Mouse (Mus musculus) left cerebral cortex, adult 8-10 months (tissue): ENCODE data around the gene Pfn3. TPM values are rescaled to one million over a fixed set of nuclear protein-coding genes. Genes with fewer than 3 reads are reported as not detected.
A peak's percentile ranks its signal among the peaks of the same experiment; 100 is the strongest.

Experiments
- DNase-seq, 2 experiments: peaks; one replicate each; pipeline ENCODE4 v3.0.0; 2022; ENCODE audit warnings: low spot score in 2 of 2
- total RNA-seq, 4 experiments: library from RNA; stranded (reverse); gene quantifications; 2 replicates each; pipeline ENCODE4 v1.2.4; 2022

Pfn3 gene
- total RNA-seq, 4 experiments from 2014 or later: not detected

DNA sequence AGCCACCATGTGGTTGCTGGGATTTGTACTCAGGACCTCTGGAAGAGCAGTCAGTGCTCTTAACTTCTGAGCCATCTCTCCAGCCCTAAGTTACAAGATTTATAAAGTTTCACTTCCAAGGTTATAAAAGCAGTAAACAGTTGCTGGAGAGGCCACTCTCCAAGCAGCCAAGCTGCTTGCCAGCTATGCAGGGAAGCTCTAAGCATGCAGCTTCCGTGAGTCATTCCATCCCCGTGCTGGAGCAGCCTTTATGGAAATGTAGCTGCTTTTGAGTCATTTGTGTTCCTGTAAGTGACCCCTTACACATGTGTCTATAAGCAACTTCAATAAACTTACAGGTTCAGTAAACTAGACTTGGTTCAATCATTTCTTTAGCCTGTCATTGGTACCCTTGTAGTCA lies 15.5 kb upstream of the Pfn3 start:
- no peak for DNase-seq

DNA sequence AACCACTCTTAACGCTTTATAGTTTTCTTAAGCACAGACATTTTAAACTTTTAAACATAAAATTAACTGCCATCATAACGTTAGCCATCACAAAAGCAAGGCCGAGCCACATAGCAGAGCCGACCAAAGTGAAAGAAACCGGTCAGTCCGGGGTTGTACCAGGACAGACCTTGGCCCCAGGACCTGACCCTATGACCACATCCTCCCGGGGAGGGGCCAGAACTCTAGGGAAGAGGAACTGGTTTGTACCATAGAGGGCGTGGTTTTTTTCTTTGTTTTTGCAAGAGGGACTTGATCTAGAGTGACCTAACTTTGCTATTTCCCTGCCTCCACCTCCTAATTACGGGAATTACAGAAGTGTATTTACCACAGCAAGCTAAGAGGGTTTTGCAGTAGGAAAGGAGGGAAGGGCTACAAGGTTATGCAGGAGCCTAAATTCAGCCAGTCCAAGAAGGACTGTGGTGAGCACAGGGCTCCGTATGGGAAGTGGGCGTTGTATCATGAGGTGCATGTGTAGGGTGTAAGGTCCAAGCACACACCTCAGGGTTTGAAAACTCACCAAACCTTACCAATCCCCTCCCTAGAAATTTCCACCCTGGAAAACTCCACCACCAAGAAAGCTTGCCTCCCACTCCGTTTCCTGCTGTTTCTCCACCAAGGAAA lies 14.3 kb upstream of the Pfn3 start:
- DNase-seq: no peak

DNA sequence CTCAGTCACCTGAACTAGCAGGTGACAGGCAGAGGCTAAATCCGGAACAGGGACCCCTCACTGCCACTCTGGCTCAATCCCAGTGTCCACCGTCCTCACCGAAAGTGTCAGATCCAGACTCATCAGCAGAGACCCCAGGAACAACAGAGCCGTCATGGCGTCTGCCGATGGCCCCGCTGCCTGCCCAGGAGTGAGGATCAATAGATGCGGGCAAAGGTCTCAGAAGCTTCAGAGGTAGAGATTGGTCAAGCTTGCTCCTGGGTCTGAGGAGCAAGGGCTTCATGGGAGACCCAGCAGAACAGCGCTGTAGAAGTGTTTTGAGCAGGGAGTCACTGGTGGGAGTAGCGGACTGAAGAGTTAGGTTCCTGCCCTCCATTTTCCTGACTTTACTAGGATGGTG lies 11.6 kb upstream of the Pfn3 start, which contains the start of gene F12:
F12 (minus strand) TSS at position 181 of the 400 bp plus-strand sequence.
- no peak for DNase-seq

DNA sequence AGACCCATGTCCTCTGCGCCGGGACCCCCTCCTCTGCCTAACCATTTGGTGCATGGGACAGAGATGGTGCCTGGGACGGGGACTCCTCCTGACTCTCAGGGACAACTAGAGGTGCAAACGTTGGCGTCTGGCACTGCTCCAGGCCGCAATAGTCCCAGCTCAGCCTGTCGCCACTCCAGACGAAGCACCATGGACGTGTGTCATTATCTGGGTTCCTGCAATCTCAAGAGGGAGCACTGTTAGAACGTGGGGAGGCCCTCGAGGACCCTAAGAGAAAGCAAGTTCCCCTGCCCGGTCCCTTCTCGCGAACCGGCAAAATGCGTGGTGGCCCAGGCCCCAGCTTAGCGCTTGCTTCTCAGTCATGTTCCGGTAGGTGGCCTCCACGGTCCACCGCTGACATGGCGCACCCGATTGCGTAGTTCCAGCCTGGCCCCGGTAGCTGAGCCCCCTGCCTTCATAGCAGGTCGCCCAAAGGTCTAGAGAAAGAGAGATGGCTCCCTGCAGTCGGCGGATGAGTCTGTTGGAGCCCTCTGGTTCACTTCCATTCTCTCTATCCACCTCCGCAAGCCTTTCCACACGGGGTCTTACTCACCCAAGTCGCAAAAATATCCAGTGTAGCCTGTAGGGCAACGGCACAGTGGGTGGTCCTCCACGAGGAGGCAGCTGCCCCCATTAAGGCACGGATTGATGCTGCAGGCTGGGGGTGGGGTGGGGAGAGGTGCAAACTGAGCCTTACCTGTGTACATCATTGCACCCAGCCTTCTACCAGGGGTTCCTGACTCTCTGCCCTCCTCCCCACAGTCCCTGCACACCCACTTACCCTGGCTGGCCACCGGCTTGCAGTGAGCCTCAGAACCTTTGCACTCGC lies 6.1 kb upstream of the Pfn3 start:
- DNase-seq: peak; percentile 30 to 51

DNA sequence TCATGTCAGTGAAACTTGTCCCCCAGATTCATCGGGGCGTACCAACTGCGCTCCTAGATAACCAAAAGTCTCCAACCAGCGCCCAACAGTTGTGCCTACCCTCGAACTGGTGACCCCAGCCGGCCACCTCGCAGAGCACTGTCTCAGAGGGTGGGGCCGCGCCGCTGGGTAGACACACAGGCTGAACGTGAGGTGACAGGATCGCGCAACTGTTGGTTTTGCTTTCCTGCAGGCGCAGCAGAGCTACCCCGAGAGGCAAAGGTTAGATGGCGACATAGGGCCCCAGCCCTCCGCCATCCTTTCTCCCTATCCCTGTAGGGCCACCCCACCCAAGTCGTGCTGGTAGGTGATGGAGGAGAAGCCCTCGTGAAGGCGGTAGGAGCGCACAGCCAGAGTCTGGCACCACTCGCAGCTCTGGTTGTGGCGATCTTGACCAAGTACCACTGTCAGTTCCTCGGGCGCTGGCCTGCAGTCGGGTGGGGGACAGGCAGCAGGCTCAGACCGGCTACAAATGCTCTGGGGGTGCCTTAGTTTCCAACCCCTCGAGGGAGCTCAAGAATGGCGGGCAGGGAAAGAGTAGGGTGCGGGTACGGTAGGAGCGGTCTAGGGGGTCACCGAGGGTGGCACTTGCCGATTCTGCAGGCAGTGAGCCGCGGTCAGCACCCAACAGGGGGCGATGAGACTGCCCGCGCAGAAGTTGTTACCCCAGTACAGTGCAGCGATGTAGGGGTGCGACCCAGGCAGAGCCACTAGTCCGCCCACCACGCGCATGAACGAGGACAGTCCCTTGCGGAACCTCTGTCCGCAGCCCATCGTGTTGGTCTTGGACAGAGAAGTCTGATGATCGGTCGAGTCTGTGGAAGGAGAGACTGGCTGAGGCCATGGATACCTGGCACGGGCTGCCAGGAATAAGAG lies 5.2 kb upstream of the Pfn3 start:
- no peak for DNase-seq

DNA sequence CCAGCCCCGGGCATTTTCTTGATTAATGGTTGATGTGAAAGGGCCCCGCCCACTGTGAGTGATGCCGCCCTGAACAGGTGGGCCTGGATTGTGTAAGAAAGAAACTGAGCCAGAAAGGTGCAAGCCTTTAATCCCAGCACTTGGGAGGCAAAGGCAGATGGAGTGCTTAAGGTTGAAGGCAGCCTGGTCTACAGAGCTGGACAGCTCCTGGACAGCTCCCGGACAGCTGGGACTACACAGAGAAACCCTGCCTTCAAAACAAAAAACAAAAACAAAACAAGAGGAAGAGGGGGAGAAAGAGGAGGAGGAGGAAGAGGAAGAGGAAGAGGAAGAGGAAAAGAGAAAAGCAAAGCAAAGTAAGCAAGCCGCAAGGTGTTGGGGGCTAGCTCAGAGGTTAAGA lies 4.1 kb upstream of the Pfn3 start:
- DNase-seq: no peak

DNA sequence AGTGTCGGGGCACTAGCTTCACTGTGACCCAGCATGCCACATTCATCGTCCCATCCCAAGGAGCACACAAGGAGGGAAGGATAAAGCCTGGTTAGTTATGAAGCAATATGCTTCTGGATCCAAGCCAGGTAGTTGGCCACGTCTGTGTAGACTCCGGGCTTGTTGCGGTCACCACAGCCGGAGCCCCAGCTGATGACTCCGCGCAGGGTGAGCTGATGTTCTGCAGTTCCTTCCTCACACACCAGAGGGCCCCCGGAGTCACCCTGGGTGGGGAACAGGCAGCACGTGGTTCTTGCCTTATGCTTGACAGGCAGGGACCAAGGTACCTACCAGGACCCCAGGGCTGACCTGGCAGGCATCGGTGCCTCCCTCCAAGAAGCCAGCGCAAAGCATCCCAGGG lies 3.0 kb upstream of the Pfn3 start:
- DNase-seq: peak; percentile 62 to 81

DNA sequence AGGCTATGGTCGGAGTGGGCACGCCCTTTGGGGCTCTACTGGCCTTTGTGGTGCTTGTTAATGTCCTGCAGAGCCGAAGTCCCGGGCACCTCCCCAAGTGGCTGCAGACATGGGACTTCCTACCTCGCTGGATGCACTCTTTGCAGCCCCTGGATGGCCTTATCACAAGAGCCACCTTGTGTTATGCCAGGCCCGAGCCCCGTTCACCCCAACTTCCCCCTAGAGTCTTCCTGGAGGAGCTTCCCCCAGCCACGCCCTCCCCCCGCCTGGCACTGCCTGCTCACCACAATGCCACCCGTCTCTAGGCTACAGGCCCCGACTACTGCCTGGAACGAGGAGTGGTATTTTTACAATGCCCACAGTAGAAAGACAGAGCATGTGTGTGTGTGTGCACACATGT lies 1.7 kb downstream of the Pfn3 start:
- no peak for DNase-seq

DNA sequence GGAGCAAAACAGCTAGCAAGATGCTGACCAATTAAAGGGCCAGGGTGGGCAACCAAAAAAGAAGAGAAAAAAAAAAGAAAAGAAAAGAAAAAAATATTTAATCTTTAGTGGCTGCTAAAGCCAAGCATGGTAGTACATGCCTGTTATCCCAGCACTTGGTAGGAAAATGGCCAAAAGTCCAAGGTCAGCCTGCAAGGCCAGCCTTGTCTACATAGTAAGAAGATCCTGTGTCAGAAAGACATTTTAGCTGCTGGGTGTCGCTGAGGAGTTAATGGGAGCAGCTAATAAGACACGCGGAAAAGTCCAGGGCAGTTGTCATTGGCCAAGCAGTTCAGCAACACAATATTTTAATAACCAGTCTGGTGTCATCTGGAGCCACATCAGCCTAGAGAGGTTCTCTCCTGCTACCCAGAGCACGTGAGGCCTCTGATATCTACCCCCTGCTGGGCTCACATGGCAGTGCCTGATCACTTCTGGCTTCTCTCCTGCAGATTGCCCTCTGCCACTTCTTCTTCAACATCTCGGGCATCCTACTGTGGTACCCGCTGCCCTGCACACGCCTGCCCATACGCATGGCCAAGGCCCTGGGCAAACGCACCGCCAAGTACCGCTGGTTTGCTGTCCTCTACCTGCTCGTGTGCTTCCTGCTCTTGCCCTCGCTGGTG lies 2.3 kb downstream of the Pfn3 start:
- no peak for DNase-seq

DNA sequence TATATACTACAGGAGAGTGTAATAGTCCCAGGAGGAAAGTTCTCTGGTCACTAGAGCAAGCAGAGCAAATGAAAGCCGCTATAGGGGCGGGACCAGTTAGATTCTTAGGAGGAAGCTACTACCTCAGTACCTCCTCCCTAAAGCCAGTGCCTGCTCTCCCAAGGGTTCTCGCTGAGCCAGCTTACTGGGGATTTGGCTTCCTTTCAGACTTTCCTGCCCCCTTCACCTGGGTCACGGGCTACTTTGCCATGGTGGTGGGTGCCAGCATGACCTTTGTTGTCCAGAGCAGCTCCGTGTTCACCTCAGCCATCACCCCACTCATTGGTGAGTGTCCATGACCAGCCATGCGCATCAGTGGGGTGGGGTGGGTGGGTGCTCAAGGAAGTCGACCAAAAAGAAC lies 3.2 kb downstream of the Pfn3 start:
- DNase-seq: no peak

DNA sequence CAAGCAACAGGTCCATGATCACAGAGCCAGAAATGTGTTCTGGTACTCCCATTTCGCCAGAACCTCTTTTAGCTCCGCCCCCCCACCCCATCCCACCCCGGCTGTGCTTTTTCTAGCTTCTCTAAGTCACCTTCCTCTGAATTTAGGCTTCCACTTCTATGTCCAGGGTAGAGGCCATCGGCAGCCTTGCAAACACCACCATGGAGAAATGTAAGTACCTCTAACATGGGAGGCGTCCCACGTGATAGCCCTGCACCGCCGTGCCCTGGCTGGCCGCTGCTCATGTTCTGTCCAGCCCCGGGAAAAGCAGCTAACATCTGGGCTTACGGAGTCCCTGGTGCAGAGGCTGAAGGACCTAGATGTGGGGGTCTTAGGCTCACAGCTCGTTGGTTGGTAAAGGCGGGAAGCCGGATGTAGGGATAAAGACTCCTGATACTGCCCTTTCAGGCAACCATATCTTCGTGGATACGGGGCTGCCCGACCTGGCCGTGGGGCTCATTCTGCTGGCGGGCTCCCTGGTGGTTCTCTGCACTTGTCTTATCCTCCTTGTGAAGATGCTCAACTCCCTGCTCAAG lies 6.4 kb downstream of the Pfn3 start:
- no peak for DNase-seq

DNA sequence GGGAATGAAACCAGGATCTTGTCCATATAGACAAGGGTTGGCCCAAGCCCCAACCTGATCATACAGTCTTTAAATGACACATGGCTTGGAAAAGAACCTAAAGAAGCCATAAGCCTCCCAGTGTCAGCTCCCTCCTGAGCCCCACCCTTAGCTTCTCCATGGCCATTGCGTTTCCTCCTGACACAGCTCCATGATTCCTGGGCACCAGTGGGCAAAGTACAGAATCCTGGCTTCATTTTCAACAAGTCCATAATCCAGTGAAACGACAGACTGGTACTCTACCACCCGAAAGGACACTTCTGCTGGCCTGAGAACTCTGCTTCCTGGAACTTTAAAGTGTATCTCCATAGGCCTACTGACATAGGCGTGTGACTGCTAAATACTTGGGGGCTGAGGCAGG lies 7.7 kb downstream of the Pfn3 start:
- no peak for DNase-seq

DNA sequence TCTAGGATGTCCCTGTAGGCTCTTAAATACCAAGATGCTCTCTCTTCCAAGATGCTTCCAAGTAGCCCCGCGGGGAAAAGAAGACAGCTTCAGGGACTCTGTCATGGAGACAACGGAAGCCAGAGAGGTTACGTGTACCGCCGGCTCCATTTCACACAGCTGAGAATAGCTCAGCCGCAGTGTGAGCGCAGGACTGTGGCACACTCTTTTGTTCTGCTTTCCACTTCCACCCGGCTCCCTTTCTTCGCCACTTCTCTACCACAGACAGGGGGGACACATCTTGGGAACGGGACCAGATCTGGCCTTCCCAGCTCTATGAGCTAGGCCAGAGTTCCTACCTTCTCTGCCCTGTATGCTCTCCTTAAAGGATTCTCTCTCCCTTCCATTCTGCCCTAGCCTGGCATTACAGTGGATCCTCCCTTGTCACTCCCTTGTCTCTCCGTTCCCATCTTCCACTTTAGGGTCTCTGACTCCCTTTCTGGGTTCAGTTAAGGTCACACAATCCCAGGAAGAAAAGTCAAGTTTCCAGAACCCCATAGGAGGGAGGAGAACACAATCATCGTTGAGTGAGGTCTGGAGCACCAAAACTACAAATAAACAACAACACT lies 9.1 kb downstream of the Pfn3 start:
- DNase-seq: no peak

DNA sequence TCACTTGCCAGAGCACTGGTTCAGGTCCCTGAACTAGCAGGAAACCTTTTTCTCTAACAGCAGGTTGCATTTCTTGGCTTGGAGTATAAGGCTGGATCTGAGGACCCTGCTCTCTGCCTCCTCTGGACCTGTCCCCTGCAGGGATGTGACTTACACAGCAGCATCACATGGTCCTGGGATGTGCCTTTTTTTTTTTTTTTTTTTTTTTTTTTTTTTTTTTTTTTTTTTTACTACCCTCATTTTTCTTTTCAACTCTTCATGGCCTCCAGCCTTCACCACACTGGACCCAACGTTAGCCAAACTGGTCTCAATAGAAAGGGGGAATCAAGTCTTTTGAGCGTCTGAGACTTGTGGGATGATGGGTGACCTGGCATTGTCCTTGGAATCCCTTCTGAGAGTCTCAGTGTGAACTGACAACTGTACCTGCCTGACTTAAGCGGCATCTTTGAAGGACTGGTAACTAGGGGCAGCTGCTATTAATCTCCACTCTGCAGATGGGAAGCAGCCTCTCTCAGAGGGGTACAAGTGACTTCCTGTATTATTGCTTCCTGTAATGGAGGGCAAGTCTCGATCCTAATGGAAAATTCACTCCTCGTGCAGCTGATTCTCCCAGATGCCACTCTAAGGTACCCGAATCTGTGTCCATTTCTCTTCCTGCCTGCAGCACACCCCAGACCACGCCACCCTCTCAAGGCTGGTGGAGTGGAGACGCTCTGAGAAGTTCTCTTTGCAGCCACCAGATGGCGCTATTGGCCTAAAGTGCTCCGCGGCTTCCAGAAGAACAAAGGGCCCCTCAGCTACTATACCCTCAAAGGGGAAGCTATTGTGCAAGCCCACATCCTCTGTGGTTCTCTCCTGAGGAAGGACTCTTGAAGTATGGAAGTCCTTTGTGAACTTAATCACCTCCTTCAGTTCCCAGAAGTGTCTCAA lies 9.9 kb downstream of the Pfn3 start:
- DNase-seq: peak in 1 of 2 experiments; percentile 65

DNA sequence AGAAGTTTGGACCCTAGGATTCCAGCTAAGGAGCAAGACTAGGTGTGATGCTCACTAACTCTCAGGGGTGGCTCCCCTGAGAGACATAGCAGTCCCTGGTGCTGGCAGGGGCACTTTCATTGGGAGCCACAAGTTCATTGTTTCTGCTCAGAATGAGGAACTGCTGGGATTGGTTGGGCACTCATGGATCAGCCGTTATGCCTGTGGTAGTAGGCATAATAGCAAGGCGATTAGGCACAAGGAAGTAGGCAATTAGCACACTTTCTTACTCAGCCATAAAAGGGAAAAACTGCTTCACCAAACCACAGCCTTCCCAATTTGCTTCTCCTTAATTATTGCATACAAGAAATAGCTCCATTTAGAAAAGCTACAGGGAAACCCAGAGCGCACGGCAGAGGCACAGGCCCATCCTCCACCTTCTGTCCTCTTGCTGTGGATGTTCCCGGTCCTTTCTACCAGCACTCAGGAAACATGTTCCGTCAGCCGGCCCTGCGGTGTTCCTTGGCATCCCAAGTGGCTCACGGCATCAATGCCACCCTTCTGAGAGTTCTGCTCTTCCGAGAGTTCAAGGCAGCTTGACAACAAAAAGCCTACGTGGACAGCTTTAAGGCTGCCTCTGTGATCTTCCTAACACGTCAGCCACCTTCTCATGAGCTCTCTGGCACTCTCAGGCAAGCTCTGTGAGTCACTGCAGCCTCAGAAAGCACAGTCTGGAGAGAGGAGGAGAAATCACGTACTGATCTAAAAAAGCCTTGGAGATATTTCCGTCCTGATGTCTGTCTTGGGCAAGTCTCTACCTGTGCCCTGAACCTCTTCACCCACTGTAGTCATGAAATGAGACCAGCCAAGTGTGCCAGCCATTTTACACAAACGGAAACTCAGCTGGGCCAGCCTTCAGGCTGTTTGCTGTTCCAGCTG lies 10.8 kb downstream of the Pfn3 start:
- DNase-seq: peak; percentile 46 to 61

DNA sequence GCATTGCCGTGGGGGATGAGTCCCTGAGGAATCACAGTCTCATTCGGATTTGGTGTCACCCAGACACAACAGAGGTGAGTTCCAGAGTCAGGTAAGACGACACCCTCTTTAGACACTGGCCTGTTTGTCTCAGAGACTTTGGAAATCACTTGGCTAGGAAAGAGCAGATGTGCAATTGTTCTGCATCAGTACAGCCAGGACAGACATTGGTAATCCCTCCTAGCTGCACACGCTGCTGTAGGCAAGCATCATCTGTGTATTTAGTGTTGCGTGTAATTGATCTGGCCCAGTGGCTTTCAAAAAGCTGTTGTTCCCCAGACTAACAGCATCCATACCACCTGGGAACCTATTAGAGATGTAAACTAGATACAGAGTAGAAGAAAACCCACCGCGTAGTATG lies 11.8 kb downstream of the Pfn3 start:
- DNase-seq: no peak

DNA sequence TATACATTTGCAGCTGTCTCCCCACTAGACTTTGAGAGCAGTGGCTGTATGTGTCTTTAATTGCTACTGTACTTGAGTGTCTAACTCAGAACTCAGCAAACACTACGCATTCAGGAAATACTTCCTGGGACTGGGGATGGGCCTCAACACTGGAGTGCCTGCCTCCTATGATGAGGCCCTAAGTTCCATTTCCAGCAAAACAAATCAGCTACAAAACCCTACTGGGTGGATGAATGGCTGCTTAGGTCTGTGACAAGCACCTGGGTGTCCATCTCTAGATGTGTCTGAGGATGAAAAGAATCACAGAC lies 15.0 kb downstream of the Pfn3 start:
- DNase-seq: no peak

DNA sequence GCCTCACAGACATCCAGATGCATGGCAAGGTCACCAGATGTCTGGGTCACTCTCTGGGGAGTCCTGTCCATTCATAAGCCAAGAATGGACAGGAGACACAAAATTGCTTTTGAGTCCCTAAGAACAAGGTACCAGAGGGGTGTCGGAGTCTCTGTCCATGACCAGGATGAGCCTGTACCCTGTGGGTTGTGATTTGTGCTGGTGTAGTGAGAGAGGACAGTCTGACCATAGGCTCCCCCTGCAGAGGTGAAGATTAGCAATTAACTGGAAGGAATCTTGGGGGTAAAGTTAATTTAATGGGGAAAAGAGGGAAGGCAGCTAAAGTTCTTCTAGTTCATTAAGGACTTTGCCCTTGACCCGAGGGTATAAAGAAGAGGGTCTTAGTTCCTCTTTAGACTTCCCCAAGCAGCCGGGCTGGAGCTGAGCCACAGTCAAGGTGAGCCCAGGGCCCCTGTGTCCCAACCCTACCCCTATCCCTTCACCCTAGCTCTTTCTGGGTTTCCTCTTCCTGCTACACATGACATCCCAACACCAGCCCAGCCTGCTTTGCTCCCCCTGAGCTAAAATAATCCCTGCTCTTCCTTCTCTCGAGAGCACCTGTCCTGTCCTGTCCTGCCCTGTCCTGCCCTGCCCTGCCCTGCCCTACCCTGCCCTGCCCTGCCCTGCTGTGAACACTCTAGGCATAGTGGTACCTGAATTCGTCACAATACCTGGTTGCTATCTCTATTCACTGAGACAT lies 15.6 kb downstream of the Pfn3 start:
- DNase-seq: no peak
